Mouse (Mus musculus) E14TG2a.4 (cell line): ENCODE measurements around the gene H2-K1.

Source experiments
- CTCF ChIP-seq: conservative IDR thresholded peaks from 2 replicates; pipeline ENCODE4 v1.5.1; 2014; ENCODE audit warnings: low read length
- NANOG ChIP-seq: IDR thresholded peaks from 2 replicates; pipeline ENCODE4 v1.6.1; 2014; ENCODE audit warnings: borderline replicate concordance, low read length, mixed read lengths
- POU5F1 ChIP-seq: IDR thresholded peaks from 2 replicates; pipeline ENCODE4 v1.6.1; 2014; ENCODE audit warnings: low read length, borderline replicate concordance

DNA sequence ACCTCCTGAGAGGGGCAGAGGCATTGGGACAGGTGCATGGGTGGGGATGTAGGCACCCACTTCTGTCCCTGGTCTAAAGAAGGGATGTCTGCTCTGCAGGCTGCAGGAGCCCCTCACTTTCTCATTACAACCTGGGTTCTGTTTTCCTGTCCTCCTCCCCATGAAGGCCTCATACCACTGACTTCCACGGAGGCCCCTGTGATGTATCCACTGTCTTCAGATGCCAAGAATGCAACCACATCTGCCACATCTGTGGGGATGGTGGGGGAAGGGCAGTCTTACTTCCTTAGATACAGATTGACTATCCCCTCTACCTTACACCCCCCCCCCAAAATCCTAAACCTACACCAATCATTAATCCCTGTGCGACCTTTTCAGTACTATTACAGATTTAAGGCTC lies 26.1 kb upstream of the H2-K1 start:
- TF ChIP-seq CTCF (no peak), POU5F1 (no peak), NANOG (no peak)
